Mouse (Mus musculus): ENCODE measurements around the gene Eif4a1. TPM values are rescaled to one million over a fixed set of nuclear protein-coding genes. Genes with fewer than 3 reads are reported as not detected.
A peak's percentile ranks its signal among the peaks of the same experiment; 100 is the strongest.
"Not testable (repeated sequence)": the region's sequence is repeated elsewhere in the genome, so short reads cannot be mapped to it uniquely, and the experiment has no call there.

Eif4a1 gene
- total RNA-seq, 1 experiment from 2014 or later: 694 TPM

DNA sequence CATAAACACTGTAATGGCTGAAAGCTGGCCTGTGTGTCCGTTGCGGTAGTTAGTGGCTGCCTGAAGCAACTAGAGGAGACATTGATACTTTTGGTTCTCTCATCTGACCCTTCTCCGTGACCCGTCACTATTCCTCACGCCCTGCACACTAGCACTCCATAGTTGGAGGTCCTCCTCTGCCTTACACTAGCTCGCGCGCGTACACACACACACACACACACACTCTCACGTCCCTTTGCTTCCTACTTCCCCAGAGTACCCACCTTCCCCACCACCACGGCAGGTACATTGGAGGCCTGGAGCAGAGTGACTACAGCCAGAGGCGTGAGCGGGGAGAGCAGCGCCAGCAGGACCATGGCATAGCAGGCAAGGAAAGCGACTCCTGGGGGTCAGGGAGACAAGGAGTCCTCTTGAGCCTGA, 14.8 kb downstream of the Eif4a1 start:
- no peak for ATAC-seq (replicated peaks; ENCODE audit: insufficient number of reproducible peaks, low FRiP score, low TSS enrichment, poor library complexity, severe bottlenecking)

DNA sequence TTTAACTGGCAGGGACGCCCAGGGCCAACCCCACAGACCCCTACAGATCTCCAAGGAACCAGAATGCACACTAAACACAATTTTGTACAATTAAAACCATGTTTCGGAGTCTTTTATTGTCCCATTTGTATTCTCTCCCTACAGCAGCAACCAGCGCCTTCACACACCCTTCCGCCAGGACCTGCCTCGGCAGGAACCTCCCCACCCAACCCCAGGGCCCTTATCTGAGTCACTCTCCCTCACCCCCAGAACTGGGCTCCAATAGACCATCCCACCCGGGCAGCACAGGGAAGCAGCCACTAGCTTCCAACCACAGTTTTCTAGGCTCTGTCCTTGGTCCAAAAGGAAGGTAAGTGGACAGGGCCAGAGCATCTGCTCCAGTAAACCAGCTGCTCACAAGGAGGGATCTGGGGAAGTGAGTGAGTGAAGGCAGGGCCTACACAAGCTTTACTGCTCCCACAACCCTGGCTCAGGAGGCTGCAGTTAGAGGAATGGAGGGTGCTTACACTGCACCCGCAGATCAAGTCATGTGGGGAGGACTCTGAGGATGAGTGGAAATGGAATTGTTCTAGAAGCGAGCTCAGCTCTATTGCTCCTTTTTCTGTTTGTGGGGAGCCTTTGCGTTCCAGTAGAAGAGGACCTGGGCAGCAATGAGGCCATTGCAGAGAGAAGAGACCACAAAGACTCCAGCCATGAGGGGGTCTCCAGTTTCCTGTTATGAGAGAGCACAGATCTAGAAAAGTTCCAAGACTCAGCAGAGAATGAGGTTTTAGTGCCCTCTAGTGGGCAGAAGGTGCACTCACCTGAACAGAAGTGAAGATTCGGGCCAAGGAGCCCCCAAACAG, 15.4 kb downstream of the Eif4a1 start:
- no peak for ATAC-seq (replicated peaks; ENCODE audit: insufficient number of reproducible peaks, low FRiP score, low TSS enrichment, poor library complexity, severe bottlenecking)

DNA sequence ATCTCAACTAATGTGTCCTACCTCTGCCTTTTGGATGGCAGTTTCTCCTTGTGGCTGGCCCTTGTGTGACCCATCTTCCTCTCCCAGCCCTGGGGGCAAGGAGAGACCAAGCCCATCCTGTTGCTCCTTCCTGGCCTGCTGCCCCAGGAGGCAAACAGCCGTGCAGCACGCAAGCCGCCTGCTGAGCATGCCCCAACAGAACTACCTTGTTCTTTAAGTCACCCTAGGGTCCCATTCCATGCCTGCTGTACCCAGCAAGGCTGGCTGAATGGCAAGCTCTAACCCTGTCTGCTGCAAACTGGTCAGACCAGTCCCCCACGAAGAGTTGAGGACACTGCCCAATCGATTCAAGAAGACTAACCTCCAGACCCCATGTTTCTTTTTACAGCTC, 16.2 kb downstream of the Eif4a1 start:
- ATAC-seq (replicated peaks; ENCODE audit: insufficient number of reproducible peaks, low FRiP score, low TSS enrichment, poor library complexity, severe bottlenecking): no peak

DNA sequence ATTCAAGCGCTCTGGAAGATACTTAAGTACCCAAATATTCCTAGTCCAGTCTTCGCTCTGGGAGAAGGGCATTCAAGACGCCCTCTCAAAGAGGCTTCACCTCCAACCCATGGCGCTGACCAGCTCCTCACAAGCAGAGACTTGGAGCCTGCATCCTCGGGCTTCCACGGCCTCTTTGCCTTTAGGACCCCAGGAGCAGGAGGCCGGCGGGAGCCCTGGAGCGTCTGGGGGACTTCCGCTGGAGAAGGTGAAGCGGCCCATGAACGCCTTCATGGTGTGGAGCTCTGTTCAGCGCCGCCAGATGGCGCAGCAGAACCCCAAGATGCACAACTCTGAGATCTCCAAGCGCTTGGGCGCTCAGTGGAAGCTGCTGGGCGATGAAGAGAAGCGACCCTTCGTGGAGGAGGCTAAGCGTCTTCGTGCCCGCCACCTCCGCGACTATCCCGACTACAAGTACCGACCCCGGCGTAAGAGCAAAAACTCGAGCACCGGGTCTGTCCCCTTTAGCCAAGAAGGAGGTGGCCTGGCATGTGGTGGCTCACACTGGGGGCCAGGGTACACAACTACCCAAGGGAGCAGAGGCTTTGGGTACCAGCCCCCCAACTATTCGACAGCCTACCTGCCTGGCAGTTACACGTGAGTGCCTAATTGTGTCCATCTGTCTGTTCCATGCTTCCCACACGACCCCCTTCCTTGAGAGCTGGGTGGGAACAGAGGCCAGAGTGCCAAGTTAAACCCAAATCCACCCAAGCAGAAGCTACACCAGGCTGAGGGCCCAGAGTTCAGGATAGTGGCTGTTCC, 16.8 kb downstream of the Eif4a1 start, which contains the start of gene Sox15:
Gene Sox15 (plus strand): TSS at position 51 of the 801 bp plus-strand sequence.
- ATAC-seq (replicated peaks; ENCODE audit: insufficient number of reproducible peaks, low FRiP score, low TSS enrichment, poor library complexity, severe bottlenecking): peak; percentile 30; the same call in 1 of the 2 replicates

DNA sequence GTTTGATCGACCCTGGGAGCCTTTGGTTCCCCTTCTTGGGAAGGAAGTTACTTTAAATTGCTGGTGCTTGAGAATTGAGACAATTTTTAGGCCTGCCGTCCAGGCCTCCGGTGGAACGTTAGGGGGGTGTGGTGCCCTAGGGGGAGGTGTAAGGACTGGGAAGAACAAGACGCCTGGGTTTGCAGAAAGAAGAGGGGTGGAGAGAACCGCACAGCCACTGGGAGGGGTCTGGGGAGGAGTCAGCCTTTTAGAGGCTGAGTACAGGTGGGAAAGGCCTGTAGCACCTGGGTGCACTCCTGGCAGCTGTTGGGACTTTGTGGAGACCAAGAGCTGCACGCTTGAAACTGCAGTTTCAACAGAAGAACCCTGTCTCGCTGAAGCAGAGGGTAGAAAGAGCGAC, 17.5 kb downstream of the Eif4a1 start:
- no peak for ATAC-seq (replicated peaks; ENCODE audit: insufficient number of reproducible peaks, low FRiP score, low TSS enrichment, poor library complexity, severe bottlenecking)

DNA sequence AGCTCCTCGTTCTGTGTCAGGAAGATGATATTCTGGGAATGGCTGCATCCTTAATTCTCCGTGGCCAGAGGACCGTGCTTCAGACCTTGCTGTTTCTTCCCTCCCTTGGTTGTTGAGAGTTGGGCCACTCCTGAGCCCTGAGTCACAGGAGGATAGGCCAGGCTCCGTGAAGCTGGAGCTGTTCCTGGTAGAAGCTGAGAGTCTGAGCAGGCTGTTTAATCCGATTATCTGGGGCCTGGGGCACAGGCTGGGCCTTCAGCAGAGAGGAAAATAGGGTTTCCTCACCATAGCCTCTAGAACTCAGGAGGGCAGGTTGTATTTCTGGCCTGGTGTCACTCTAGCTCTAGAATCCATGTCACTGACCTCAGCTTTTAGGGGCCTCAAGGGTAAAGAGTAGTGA, 18.8 kb downstream of the Eif4a1 start:
- ATAC-seq (replicated peaks; ENCODE audit: insufficient number of reproducible peaks, low FRiP score, low TSS enrichment, poor library complexity, severe bottlenecking): no peak

DNA sequence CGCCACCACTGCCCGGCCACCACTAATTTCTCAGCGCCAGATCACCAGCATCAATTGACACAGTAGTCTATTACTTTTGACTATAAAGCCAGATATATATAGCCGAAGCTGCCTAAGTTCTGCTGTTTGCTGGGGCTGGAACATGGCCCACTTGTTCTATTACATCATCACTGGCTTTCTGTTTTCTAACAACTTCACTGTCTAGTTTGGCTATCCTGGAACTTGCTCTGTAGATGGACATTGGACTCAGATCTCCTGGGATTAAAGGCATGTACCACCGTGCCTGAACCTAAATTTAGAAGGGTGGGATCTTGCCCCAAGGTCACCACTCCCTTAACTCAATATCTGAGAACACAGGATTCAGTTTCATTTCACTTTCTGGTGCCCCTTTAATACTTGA, 26.4 kb downstream of the Eif4a1 start:
- no peak for ATAC-seq (replicated peaks; ENCODE audit: insufficient number of reproducible peaks, low FRiP score, low TSS enrichment, poor library complexity, severe bottlenecking)

DNA sequence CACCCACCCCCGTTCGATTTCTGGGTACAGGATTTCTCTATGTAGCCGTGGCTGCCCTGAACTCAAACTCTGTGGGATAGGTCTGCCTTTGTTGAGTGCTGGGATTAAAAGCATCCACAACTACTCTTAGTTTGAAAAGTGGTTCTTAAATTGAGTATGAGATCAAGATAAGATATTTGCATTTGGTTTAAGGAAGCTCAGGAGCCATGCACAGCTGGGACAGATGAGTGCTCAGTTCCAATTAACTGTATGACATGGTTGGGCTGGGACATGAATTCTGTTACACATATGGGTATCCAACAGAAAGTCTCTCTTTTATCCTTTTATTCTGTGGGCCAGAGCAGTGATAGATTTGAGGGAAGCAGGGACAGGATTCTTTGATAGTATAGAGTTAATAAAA, 36.8 kb downstream of the Eif4a1 start:
- no peak for ATAC-seq (replicated peaks; ENCODE audit: insufficient number of reproducible peaks, low FRiP score, low TSS enrichment, poor library complexity, severe bottlenecking)

DNA sequence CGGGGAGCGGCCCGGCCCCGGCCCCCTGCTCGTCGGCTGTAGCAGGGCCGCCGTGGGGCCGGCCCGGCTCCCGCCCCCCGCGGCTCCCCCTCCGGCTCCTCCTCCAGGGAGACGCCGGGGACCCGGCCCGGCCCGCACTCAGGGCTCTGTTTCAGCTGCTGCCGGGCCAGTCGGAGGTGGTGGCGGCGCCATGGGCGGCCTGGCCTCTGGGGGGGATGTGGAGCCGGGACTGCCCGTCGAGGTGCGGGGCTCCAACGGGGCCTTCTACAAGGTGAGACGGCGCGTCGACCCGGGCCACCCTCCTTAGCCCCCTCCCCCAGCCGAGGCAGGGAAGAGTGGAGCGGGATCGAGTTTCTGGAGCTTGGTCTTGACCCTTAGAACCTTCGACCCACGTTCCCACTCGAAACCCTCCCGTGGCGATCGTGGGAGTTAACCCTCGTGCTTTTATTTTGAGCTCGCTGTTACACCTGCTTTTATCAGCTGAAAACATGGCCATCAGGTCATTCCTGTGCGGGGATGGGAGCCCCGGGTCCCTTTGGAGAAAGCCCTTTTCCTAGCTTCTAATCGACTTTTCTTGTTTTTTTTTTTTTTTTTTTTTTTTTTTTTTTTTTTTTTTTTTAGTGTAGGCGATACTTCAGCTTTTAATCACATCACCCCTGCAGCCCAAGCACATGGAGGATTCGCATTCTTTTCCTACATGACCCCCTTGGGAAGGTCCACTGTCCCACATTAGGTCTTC, 38.9 kb downstream of the Eif4a1 start:
- no peak for ATAC-seq (replicated peaks; ENCODE audit: insufficient number of reproducible peaks, low FRiP score, low TSS enrichment, poor library complexity, severe bottlenecking)

DNA sequence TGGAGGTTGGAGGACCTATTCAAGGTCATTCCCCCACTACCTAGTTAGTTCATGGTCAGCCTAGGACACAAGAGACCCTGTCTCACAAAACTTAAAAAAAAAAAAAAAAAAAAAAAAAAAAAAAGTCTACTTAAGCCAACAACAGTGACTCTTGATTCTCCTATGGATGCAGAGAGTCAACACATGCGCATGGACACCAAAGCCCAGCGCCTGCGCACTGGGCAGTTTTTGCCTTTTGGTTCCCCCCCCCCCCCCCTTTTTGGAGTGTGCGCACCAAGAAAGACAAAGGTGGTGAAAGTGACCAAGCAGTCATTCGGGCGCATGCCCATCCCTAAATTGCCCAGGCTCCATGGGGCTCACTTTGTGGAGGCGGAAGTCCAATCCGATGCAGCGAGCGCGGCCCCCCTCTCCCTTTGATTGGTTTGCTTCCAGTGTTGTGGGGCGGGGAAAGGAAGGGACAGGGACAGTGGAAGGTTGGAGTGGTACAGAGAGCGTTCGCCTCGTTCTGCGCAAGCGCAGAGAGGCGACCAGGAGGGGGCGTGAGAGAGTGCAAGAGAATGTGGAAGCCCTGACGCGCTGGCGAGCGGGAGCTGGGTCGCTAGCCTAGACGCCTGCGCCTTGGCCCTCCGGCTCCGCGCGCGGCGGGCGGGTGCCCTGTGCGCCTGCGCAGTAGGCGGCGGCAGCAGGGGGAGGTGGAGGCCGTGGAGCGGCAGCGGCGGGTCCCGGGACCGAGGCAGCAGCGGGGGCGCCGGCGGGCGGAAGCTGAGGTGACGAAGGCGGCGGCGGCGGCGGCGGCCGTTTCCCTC, 39.7 kb downstream of the Eif4a1 start, which contains the start of gene Fxr2:
Gene Fxr2 (plus strand): TSS at position 707 of the 806 bp plus-strand sequence.
- ATAC-seq (replicated peaks; ENCODE audit: insufficient number of reproducible peaks, low FRiP score, low TSS enrichment, poor library complexity, severe bottlenecking): peak; percentile 90

DNA sequence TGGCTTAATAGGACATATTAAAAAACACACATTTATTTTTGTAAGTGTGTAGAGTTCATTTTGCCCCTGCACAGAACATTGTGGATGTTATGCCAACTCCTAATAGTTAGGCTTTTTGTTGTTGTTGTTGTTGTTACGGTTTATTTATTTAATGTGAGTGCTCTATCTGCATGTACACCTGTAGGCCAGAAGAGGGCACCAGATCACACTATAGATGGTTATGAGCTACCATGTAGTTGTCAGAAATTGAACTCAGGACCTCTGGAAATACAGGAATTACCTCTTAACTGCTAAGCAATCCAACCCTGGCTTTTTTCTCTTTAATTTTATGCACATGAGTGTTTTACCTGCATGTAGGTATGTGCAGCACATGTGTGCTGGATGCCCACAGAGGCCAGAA, 42.4 kb downstream of the Eif4a1 start:
- ATAC-seq (replicated peaks; ENCODE audit: insufficient number of reproducible peaks, low FRiP score, low TSS enrichment, poor library complexity, severe bottlenecking): no peak

DNA sequence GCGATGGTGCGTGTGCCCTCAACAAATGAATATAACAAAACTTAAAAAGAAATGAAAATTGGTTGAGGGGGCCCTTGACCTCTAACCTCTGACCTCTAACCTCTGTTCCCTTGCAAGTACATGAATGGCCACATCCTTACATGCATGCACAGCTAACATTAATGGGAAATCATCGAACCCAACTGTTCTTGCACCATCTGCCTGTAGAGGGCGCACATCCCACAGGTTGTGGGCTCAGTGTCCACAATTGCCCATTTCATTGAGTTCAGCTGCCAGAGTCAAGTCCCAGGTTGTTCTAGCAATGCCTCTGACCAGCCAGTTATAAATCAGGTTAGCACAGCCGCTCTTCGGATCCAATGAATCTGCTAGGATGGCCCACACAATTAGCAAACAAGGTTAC, 43.9 kb downstream of the Eif4a1 start:
- peak; percentile 55 for ATAC-seq (replicated peaks; ENCODE audit: insufficient number of reproducible peaks, low FRiP score, low TSS enrichment, poor library complexity, severe bottlenecking)

DNA sequence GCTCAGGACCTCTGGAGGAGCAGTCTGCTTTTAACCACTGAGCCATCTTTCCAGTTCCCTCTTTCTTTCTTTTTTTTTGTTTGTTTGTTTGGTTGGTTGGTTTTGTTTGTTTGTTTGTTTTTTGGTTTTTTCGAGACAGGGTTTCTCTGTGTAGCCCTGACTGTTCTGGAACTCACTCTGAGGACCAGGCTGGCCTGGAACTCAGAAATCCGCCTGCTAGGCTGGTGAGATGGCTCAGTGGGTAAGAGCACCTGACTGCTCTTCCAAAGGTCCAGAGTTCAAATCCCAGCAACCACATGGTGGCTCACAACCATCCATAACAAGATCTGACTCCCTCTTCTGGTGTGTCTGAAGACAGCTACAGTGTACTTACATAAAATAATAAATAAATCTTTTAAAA, 47.9 kb downstream of the Eif4a1 start:
- ATAC-seq (replicated peaks; ENCODE audit: insufficient number of reproducible peaks, low FRiP score, low TSS enrichment, poor library complexity, severe bottlenecking): not testable (repeated sequence)

DNA sequence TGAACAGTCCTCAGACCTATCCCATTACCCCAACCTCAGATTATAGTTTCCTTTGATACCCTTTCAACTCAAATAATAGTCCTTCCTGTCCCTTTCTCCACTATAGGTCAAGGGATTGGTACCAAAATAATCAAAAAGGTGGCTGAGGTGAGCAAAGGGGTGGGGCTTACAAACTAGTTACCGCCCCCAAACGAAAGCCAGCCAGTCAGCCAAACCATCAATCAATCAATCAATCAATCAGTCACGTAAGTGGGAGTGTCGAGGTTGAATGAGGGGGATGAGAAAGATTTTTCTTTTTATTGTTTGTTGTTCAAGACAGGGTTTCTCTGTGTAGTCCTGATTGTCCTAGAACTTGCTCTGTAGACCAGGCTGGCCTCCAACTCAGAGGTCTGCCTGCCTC, 49.2 kb downstream of the Eif4a1 start:
- ATAC-seq (replicated peaks; ENCODE audit: insufficient number of reproducible peaks, low FRiP score, low TSS enrichment, poor library complexity, severe bottlenecking): no peak

DNA sequence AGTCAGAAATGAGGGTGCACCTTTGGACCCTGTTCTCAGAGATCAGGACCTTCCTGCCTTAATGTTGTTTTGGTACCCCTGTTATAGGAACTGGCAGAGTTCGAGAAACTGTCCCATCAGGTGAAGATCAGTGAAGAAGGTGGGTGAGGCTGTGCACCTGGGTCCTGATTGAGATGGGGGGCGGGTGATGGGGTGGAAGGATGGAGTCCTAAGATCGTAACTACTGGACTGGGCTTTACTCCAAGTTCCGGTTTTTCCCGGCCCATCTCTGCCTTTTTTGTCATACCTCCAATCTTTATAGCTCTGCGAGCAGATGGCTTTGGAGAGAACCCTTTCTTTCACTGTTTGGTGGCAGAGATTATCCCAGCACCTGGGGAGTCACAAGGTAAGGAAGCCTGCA, 49.8 kb downstream of the Eif4a1 start:
- ATAC-seq (replicated peaks; ENCODE audit: insufficient number of reproducible peaks, low FRiP score, low TSS enrichment, poor library complexity, severe bottlenecking): no peak

DNA sequence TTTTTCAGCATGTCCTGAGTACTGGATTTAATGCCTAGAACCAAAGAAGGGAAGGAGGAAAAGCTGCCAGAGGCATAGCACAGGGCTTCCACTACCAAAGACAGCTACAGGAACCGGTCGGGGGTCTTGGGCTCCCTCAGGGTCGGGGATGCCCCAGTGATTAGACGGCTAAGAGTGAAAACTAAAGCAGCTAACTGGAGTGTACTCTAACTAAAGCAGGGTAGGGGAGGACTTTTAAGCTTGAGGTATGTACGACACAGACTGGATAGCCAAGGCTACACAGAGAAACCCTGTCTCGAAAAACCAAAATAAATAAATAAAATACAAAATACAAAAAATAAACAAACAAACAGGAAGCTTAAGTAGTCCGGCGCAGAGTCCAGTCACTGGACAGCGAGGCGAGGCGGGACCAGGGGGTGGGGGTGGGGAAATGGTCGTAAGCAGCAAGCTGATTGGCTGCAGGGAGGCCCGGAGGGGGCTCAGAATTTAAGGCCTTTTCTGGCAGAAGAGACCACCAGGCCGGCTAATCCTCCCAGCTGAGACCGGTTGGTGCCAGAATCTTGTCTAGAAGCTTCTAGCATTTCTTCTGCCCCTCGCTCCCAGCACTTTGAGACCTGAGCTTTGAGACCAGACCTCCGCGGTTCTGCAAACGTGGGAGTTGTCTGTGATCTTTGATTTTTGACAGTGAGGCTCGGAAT, 50.5 kb downstream of the Eif4a1 start, which contains the start of gene Sat2:
Gene Sat2 (plus strand): TSS at position 454 of the 698 bp plus-strand sequence.
- ATAC-seq (replicated peaks; ENCODE audit: insufficient number of reproducible peaks, low FRiP score, low TSS enrichment, poor library complexity, severe bottlenecking): no peak

DNA sequence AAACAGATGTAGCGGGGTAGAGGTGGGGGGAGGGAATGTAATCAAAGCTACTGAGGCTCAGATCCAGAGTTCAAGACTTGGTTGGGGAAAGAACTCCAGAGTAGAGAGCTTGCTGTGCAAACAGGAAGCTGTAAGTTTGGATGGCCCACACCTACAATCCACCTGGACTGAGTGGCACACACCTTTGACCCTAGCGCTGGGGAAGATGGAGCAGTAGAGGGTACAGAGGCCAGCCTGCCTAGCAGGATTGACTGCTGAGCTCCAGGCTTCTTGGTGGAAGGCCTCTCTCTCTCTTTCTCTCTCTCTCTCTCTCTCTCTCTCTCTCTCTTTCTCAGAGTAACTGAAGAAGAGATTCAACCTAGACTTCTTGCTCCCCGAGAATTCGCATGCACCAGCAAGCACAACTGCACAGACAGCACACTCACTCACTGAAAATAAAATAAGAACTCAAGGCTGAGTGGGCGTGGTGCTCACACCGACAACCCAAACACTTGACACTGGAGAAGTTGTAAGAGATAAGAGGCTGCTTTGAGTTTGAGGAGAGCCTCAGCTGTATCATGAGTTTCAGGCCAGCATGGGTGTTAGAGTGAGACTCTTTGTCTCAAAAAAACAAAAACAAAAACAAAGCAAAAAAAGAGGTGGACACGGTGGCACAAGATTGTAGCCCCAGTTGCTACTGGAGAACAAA, 51.7 kb downstream of the Eif4a1 start:
- no peak for ATAC-seq (replicated peaks; ENCODE audit: insufficient number of reproducible peaks, low FRiP score, low TSS enrichment, poor library complexity, severe bottlenecking)

Measured in monocyte, adult 5-6 weeks (primary cell).